Mouse (Mus musculus): ENCODE data around the gene St6galnac4. TPM values are rescaled to one million over a fixed set of nuclear protein-coding genes. Genes with fewer than 3 reads are reported as not detected.

Gene St6galnac4
- polyA plus RNA-seq, 1 experiment from 2014 or later: 17.0 TPM

DNA sequence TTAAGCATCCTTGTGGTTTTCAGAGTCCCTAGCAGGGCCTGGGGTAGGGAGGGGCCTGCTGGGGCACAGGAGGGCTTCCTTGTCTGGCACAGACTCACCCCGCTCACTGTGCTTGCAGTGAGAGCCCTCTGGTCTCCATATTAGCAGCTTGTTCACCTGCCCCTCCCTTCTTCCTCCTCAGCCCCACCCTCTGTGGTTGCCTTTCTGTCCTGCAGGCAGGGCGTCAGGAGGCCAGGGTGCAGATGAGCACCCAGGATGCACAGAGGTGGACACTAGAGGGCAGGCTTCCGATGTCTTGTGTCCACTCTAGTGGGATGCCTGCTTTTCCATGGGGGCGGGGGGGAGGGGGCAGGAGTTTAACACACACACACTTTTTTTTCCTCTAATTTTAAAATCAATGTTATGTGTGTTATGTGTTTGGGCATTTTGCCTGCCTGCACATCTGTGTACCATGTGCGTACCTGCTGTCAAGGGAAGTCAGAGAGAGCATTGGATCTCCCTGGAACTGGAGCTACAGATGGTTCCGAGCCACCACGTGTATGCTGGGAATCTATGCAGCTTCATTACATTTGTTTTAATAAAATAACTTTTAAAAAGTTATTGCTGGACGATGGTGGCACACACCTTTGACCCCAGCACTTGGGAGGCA is 14.6 kb downstream of the St6galnac4 start:
- Histone ChIP-seq H3K27ac (ENCODE audit: low read length) (no peak overlapping the region), H3K4me2 (replicated peaks; ENCODE audit: low read depth, low read length) (no peak overlapping the region), H3K4me3 (ENCODE audit: low read depth, low read length) (no peak overlapping the region), H3K9me3 (ENCODE audit: control insufficient read depth, low read depth, low read length) (no peaks in the 10 kb centered on the region), H3K36me3 (ENCODE audit: control insufficient read depth, insufficient read depth, low read length) (peaks cover 7% of the 10 kb centered on the region; the same call in 1 of the 2 replicates), H3K27me3 (ENCODE audit: control insufficient read depth, insufficient read depth, low read length) (no peaks in the 10 kb centered on the region), H3K4me1 (ENCODE audit: control insufficient read depth, insufficient read depth, low read length) (0 out of 2 replicates have a peak, but pooled peaks cover 4% of the 10 kb centered on the region), H3K9ac (replicated peaks; ENCODE audit: low read depth, low read length) (no peak overlapping the region)
- WGBS: 46% methylated on average over 8 of the region's 8 CpGs
- ATAC-seq (ENCODE audit: insufficient number of reproducible peaks, insufficient read depth, low FRiP score, low read depth): 0 out of 2 replicates have a peak, but pooled peaks have one; percentile 25

DNA sequence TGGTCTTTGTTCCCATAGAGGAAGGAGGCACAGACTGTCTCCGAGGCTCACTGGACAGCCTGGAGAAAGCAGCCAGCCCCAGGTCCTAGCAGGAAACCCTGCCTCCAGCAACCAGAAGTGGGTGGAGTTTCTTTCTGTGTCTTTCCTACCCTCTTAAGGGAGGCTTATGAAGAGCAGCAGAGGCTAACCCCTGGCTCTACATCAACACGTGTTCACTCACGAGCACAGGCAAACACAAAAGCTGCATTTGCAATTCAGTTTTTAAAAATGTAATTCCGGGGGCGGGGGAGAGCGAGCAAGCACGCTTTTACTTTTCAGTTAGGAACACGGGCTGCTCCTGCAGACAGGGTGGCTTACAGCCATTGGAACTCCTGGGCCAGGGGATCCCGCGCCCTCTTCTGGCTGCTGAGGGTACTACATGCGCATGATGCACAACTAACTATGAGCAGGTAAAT is 15.7 kb downstream of the St6galnac4 start:
- no peak overlapping the region for H3K9ac ChIP-seq (replicated peaks; ENCODE audit: low read depth, low read length)
- H3K9me3 ChIP-seq (ENCODE audit: control insufficient read depth, low read depth, low read length): no peaks in the 10 kb centered on the region
- peak; percentile 59; the same call in 1 of the 2 replicates for ATAC-seq (ENCODE audit: insufficient number of reproducible peaks, insufficient read depth, low FRiP score, low read depth)
- 0 out of 2 replicates have a peak, but pooled peaks cover 4% of the 10 kb centered on the region for H3K4me1 ChIP-seq (ENCODE audit: control insufficient read depth, insufficient read depth, low read length)
- H3K4me3 ChIP-seq (ENCODE audit: low read depth, low read length): peak overlapping the region; percentile 24
- peak overlapping the region; percentile 39 for H3K4me2 ChIP-seq (replicated peaks; ENCODE audit: low read depth, low read length)
- no peaks in the 10 kb centered on the region for H3K27me3 ChIP-seq (ENCODE audit: control insufficient read depth, insufficient read depth, low read length)
- 0 out of 2 replicates have a peak, but pooled peaks cover 1% of the 10 kb centered on the region for H3K36me3 ChIP-seq (ENCODE audit: control insufficient read depth, insufficient read depth, low read length)
- WGBS: 2% methylated on average over 11 of the region's 11 CpGs
- peak overlapping the region; percentile 28; the same call in 1 of the 2 replicates for H3K27ac ChIP-seq (ENCODE audit: low read length)

DNA sequence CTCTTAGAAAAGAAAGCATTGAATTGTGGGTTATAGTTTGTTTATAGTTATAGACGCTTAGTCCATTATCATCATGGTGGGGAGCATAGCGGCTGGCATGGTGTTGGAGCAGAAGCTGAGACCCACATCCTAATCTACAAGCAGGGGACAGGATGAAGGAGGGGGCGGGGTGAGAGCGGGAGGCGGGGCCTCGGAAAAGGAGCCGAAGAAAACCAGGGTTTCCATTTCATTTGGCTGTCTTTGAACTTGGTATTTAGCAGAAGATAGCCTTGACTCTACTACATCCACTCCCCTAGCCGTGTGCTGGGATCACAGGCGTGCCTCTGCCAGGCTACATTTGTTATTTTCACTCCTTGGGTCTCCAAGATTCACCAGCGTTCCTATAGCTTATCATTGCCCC is 17.7 kb downstream of the St6galnac4 start:
- H3K27ac ChIP-seq (ENCODE audit: low read length): no peak overlapping the region
- H3K9ac ChIP-seq (replicated peaks; ENCODE audit: low read depth, low read length): no peak overlapping the region
- no peaks in the 10 kb centered on the region for H3K27me3 ChIP-seq (ENCODE audit: control insufficient read depth, insufficient read depth, low read length)
- no peak overlapping the region for H3K4me3 ChIP-seq (ENCODE audit: low read depth, low read length)
- 34% methylated on average over 10 of the region's 10 CpGs for WGBS
- no peak overlapping the region for H3K4me2 ChIP-seq (replicated peaks; ENCODE audit: low read depth, low read length)
- peaks cover 15% of the 10 kb centered on the region; the same call in 1 of the 2 replicates for H3K4me1 ChIP-seq (ENCODE audit: control insufficient read depth, insufficient read depth, low read length)
- H3K9me3 ChIP-seq (ENCODE audit: control insufficient read depth, low read depth, low read length): no peaks in the 10 kb centered on the region
- H3K36me3 ChIP-seq (ENCODE audit: control insufficient read depth, insufficient read depth, low read length): no peaks in the 10 kb centered on the region
- no peak for ATAC-seq (ENCODE audit: insufficient number of reproducible peaks, insufficient read depth, low FRiP score, low read depth)

DNA sequence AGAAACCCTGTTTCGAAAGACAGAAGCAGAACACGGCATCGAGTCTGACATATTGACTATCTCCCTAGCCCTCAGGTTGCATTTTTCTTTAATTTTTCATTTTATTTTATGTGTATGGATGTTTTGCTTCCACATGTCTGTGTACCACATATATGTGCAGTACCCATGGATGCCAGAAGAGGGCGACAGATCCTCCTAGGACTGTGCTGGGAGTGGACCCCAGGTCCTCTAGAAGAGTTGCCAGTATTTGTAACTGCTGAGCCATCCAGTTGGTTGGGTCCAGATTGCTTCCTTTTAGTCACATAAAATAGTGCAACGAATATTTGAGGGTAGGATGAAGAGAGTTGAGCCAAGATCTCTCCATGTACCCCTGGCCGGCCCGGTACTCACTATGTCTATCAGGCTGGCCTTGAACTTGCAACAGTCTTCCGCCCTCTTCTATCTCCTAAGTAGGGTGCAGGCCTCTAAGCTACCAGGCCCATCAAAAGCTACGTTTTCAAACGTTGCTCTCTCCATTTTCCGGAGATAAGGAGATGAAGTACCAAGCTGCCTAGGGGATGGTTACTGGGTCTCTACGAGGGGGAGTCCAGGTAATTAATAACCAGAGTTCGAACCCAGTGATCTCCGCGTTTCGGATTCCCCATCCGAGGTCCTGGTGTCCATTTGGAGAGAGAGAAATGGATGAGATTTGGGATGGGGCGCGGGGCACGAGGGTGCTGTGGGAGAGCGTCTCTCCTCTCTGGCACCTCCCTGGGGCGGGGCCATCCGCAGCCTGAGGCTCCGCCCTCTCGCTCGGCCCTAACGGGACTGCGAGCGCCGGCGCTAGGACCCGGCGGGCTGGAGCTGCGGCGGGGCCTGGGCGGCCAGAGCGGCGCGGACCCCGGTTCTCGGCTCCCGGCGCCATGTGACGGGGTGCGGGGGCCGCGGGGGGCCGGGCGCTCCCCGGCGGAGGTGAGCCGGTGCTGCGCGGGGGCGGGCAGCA is 19.6 kb downstream of the St6galnac4 start:
- Histone ChIP-seq H3K36me3 (ENCODE audit: control insufficient read depth, insufficient read depth, low read length) (no peaks in the 10 kb centered on the region), H3K9ac (replicated peaks; ENCODE audit: low read depth, low read length) (peak overlapping the region; percentile 61), H3K27me3 (ENCODE audit: control insufficient read depth, insufficient read depth, low read length) (no peaks in the 10 kb centered on the region), H3K4me2 (replicated peaks; ENCODE audit: low read depth, low read length) (peak overlapping the region; percentile 87), H3K4me3 (ENCODE audit: low read depth, low read length) (peak overlapping the region; percentile 80), H3K4me1 (ENCODE audit: control insufficient read depth, insufficient read depth, low read length) (peaks cover 24% of the 10 kb centered on the region; the same call in 1 of the 2 replicates), H3K9me3 (ENCODE audit: control insufficient read depth, low read depth, low read length) (no peaks in the 10 kb centered on the region), H3K27ac (ENCODE audit: low read length) (peak overlapping the region; percentile 28; the same call in 1 of the 2 replicates)
- WGBS: 12% methylated on average over 55 of the region's 55 CpGs
- peak; percentile 76; the same call in 1 of the 2 replicates for ATAC-seq (ENCODE audit: insufficient number of reproducible peaks, insufficient read depth, low FRiP score, low read depth)

DNA sequence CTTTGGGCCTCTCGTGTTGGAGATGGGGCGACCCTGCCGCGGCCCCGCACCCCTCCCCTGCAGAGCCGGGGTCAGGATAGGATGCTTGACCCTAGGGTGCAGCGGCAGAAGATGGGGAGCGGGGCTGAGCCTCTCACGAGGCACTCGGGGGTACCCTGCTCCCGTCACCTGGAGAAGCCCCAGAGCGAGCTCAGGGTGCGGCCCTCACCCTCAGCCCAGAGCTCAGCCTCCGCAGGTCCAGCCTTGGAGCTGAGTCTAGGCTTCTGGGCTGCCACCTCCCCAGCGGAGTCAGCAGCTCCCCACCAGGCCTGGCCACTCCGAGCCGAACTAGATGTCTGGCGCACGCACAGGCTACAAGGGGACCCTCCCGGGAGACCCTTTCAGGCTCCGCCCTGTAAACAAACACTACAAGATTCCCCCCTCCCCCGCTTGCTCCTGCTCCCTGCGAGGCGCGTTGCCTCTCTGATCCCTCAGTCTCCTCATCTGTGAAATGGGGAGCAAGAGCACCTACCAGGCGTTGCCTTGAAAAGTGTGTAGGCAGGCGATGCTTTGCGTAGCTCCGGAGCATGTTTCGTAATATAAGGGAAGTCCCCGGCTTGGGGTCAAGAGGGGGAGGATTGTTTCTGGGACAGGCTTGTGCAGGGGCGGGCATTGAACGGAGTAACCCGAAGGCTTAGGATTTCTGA is 20.5 kb downstream of the St6galnac4 start:
- Histone ChIP-seq H3K36me3 (ENCODE audit: control insufficient read depth, insufficient read depth, low read length) (no peaks in the 10 kb centered on the region), H3K4me1 (ENCODE audit: control insufficient read depth, insufficient read depth, low read length) (peaks cover 23% of the 10 kb centered on the region; the same call in 1 of the 2 replicates), H3K4me3 (ENCODE audit: low read depth, low read length) (peak overlapping the region; percentile 80), H3K27me3 (ENCODE audit: control insufficient read depth, insufficient read depth, low read length) (no peaks in the 10 kb centered on the region), H3K9ac (replicated peaks; ENCODE audit: low read depth, low read length) (peak overlapping the region; percentile 61), H3K9me3 (ENCODE audit: control insufficient read depth, low read depth, low read length) (no peaks in the 10 kb centered on the region), H3K4me2 (replicated peaks; ENCODE audit: low read depth, low read length) (peak overlapping the region; percentile 87), H3K27ac (ENCODE audit: low read length) (peak overlapping the region; percentile 28; the same call in 1 of the 2 replicates)
- peak; percentile 21; the same call in 1 of the 2 replicates for ATAC-seq (ENCODE audit: insufficient number of reproducible peaks, insufficient read depth, low FRiP score, low read depth)
- WGBS: 5% methylated on average over 33 of the region's 34 CpGs

DNA sequence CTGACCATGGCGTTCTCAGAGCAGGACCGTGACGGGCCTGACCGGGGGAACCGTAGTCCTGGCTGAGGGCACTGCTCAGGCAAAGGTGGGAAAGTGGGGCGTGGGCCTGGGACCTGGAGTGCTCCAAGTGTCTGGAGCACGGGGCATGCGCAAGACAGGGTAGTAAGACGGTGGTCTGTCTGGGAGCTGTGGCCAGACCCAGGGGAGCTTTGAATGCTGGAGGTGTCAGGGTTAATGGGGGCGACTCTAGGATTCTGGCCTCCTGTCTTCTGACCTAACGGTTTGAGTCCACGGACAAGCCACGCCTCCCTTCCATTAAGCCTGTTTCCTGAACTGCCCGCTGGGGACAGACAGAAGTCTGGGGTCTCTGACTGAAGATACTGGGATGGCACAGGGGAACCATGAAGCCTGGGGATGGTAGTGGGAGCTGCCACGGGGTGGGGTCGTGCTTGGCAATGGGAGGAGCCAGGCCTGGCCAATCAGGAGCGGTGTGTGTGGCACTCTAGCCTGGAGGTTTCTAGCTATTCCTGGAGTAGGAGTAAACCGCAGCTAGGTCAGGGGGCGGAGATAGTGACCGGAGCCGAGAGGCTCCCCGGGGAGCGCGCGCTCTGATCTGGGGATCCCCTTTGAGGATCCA is 21.4 kb downstream of the St6galnac4 start:
- Histone ChIP-seq H3K27me3 (ENCODE audit: control insufficient read depth, insufficient read depth, low read length) (no peaks in the 10 kb centered on the region), H3K4me3 (ENCODE audit: low read depth, low read length) (peak overlapping the region; percentile 80), H3K4me1 (ENCODE audit: control insufficient read depth, insufficient read depth, low read length) (peaks cover 20% of the 10 kb centered on the region; the same call in 1 of the 2 replicates), H3K4me2 (replicated peaks; ENCODE audit: low read depth, low read length) (peak overlapping the region; percentile 87), H3K9me3 (ENCODE audit: control insufficient read depth, low read depth, low read length) (no peaks in the 10 kb centered on the region), H3K9ac (replicated peaks; ENCODE audit: low read depth, low read length) (no peak overlapping the region), H3K36me3 (ENCODE audit: control insufficient read depth, insufficient read depth, low read length) (no peaks in the 10 kb centered on the region), H3K27ac (ENCODE audit: low read length) (peak overlapping the region; percentile 28; the same call in 1 of the 2 replicates)
- 6% methylated on average over 25 of the region's 25 CpGs for WGBS
- ATAC-seq (ENCODE audit: insufficient number of reproducible peaks, insufficient read depth, low FRiP score, low read depth): peak; percentile 44

DNA sequence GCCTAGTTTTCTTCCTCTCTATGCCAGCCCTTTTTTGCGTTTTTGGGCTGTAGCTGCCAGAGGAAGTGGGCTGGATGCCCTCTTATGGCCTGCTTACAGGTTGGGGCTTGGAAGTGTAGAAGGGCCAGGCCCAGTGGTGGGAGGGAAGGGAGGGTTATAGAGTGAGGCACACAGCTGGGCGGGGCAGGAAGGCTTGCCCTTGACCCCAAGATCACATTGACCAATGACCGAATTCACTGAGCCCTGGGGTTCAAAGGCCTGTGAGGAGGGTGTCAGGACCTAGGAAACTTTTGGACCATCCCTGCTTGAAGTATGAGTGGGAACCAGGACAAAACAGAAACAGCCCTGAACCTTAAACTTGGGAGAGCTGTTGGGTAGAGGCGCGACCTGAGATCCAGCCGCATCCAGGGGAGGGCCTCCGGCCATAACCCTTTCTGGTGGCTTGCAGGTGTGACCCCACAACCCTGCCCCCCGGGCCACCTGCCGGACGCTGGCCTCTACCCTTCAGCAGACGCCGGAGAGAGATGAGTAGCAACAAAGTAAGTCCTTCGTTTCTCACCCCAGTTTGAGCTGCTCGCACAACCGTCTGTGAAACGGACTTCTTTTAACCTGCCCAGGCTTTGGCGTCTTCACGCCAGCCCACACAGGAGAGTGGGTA is 22.0 kb downstream of the St6galnac4 start:
- Histone ChIP-seq H3K27ac (ENCODE audit: low read length) (peak overlapping the region; percentile 28; the same call in 1 of the 2 replicates), H3K27me3 (ENCODE audit: control insufficient read depth, insufficient read depth, low read length) (no peaks in the 10 kb centered on the region), H3K4me3 (ENCODE audit: low read depth, low read length) (peak overlapping the region; percentile 80), H3K4me1 (ENCODE audit: control insufficient read depth, insufficient read depth, low read length) (peaks cover 20% of the 10 kb centered on the region; the same call in 1 of the 2 replicates), H3K9me3 (ENCODE audit: control insufficient read depth, low read depth, low read length) (no peaks in the 10 kb centered on the region), H3K36me3 (ENCODE audit: control insufficient read depth, insufficient read depth, low read length) (no peaks in the 10 kb centered on the region), H3K9ac (replicated peaks; ENCODE audit: low read depth, low read length) (no peak overlapping the region), H3K4me2 (replicated peaks; ENCODE audit: low read depth, low read length) (peak overlapping the region; percentile 87)
- WGBS: 53% methylated on average over 18 of the region's 18 CpGs
- no peak for ATAC-seq (ENCODE audit: insufficient number of reproducible peaks, insufficient read depth, low FRiP score, low read depth)

Measured in stomach, embryonic 14.5 days (tissue).